ENCODE assay signal across 11 mouse cellular contexts in genomic region chr10:94397833-94398596, GRCm38 (mm10).
DNase-seq lines count a peak whose midpoint lies in the region; TF ChIP-seq lines count a peak whose summit lies in the region.
"Had no signal": no experiment of that assay in that cellular context is flagged by ENCODE, and none has a peak within 500 bp of the region (broad histone marks: within the 10 kb centered on the region; RNA-seq: fewer than 3 reads in every experiment).

No protein-coding gene starts in this region.

- TF ChIP-seq CTCF in layer of hippocampus, adult 2 months (conservative IDR thresholded peaks at IDR 0.05), result no peak

- no peak overlapping the region for H3K4me3 ChIP-seq in layer of hippocampus, adult 2 months
- H3K4me3 ChIP-seq: lung, embryonic 15.5 days; myocyte had no signal

- intact Hi-C loops in heart, postnatal 25 days (cut with DNase I), result no loop called here

- DNase-seq in layer of hippocampus, postnatal 14 days (ENCODE audit: low spot score in 2 of 2), result peak; percentile 19 to 54
- no peak for DNase-seq in layer of hippocampus, adult 9-10 months (ENCODE audit: low spot score)
- peak; percentile 46 to 55 for DNase-seq in cerebellum, postnatal 10 days
- peak; percentile 53 for DNase-seq in heart, postnatal 25 days (ENCODE audit: low spot score)
- peak; percentile 57 for DNase-seq in lung, postnatal 14 days
- no peak for DNase-seq in embryo, embryonic 10 days (ENCODE audit: low spot score)
- no peak for DNase-seq in layer of hippocampus, adult 2 months (ENCODE audit: low spot score in 2 of 2)
- DNase-seq: layer of hippocampus, adult 9-11 months; thymus, postnatal 36 days had no signal

- H3K27ac ChIP-seq in layer of hippocampus, adult 2 months, result no peak overlapping the region
- H3K27ac ChIP-seq: lung, embryonic 15.5 days had no signal

Comparison
In these comparisons a context has a peak if more than half of its experiments do, and no peak if none do; other contexts are left out.
1. DNase-seq: peak in layer of hippocampus, postnatal 14 days (2 of 2), cerebellum, postnatal 10 days (2 of 2), heart, postnatal 25 days (single experiment) and lung, postnatal 14 days (single experiment); none in layer of hippocampus, adult 9-10 months (single experiment), embryo, embryonic 10 days (single experiment) and layer of hippocampus, adult 2 months (0 of 2).